Mouse (Mus musculus): ENCODE data around the gene Elp4. TPM values are rescaled to one million over a fixed set of nuclear protein-coding genes. Genes with fewer than 3 reads are reported as not detected.

Elp4 gene
- 10 to 100 TPM; 10.6 to 11.1 TPM for polyA plus RNA-seq (2017; shearing (Covaris generic))

DNA sequence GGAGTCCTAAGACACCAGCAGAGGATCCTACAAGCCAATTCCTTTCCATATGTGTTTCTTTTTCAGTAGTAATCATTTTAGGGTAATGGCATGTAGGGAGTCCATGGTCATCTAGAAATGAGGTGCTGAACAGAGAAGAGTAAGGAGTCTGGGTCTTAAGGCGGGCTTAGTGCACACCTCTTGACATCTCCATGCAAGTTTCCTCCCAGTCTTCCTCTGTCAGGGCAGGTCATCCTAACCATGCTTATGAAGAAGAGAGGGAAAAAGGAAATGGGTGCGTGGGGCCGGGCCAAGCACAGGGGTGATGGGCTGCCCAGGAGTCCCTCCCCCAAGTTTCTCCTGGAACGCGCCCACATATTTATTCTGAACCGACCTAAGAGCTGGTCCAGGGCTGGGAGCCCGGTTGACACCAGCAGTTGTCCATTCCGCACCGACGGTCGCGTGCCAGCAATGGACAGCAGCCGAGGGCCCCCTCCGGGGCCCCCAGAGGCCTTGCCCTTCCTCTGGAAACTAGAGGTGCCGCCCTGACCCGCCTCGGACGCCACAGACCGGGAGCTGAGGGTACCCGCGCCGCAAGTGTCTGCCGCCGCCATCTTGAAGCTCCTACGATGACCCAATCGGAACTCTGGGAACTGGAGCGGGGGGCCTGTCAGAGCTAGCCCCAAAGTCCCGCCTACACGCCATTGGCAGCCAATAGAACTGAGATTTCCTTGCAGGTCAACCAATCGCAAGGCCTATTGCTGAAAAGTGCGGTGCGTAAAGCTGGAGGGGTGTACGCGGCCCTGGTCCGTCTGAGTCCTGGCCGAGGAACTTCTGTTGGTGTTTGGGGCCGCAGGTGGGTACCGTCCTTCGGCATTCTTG lies at the start of gene Elp4, which contains the start of gene Immp1l:
Gene Elp4 (minus strand): TSS at position 669 of the 861 bp plus-strand sequence.
Gene Immp1l (plus strand): TSS at position 743 of the 861 bp plus-strand sequence.
- ATAC-seq: peak; percentile 98

GRCm38 (mm10) chr2:105953862-105954261 lies 49.5 kb upstream of the Elp4 start:
- no peak for ATAC-seq

- no peak for ATAC-seq
These were observed 47.1 kb upstream of the Elp4 start for GRCm38 (mm10) chr2:105951350-105951940.

- no peak for ATAC-seq
These were observed 45.8 kb upstream of the Elp4 start for GRCm38 (mm10) chr2:105950131-105950530.

GRCm38 (mm10) chr2:105917623-105918346 lies 13.4 kb upstream of the Elp4 start:
- ATAC-seq: no peak

DNA sequence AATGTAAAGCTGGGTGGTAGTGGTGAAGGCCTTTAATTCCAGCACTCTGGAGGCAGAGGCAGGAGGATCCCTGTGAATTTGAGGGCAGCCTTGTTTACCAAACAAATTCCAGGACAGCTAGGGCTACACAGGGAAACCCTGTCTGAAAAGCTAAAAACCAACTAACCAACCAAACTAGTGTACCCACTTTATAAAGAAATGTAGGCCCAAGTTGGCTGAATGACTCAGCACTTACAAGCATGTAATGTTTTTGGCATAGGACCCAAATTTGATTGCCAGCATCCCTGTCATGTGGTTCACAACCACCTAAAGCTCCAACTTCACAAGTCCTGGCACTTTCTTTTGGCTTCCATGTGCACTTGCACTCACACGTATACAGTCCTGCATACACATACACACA lies 12.3 kb upstream of the Elp4 start:
- no peak for ATAC-seq

GRCm38 (mm10) chr2:105913655-105914366 lies 9.4 kb upstream of the Elp4 start:
- no peak for ATAC-seq

- ATAC-seq: no peak
These were observed 6.2 kb upstream of the Elp4 start for GRCm38 (mm10) chr2:105910611-105911010.

GRCm38 (mm10) chr2:105908351-105908750 lies 4.0 kb upstream of the Elp4 start:
- ATAC-seq: no peak

- ATAC-seq: peak; percentile 56
These were observed 388 bp upstream of the Elp4 start for GRCm38 (mm10) chr2:105904757-105905146.

GRCm38 (mm10) chr2:105890816-105891215 lies 13.5 kb downstream of the Elp4 start:
- ATAC-seq: no peak

GRCm38 (mm10) chr2:105873403-105873802 lies 31.0 kb downstream of the Elp4 start:
- ATAC-seq: no peak

GRCm38 (mm10) chr2:105854740-105855139 lies 49.6 kb downstream of the Elp4 start:
- no peak for ATAC-seq

- ATAC-seq: no peak
These were observed 51.4 kb downstream of the Elp4 start for GRCm38 (mm10) chr2:105852971-105853370.

- ATAC-seq: no peak
These were observed 52.6 kb downstream of the Elp4 start for GRCm38 (mm10) chr2:105851714-105852293.

DNA sequence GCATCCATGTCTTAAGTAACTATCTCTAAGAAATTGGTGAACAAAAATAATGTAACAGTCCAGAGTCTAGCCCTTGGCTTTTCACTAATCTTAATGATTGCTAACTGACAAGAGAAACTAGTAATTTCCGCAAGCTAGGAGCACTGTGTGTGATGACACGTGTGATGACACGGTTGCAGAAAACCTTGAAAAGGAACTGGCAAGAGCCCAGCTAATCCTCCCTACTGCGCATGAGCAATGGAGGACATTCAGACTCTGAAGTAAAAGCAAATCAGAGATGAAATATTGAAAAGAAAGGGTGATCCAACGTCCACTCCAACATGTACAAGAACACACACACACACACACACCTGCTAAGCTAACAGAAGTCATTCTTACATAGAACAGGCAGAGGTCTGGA lies 61.2 kb downstream of the Elp4 start:
- no peak for ATAC-seq

DNA sequence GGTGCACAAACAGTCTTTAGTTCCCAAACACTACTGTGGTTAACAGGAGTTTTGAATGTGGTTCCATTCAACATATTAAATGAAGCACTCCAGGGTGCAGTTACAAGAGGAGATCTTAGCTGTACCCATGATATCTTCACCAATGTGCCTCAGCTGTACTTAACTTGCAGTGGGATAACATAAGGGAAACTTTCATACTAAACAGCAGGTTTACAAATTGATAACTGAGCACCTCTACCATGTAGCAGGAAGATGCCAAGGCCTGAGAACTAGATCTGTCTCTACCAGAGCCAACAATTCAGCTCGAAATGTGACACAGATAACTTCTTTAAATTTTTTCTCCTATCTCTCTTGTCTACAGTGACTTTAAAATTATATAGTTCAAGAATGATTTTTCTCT lies 86.4 kb downstream of the Elp4 start:
- no peak for ATAC-seq

GRCm38 (mm10) chr2:105815170-105815569 lies 89.2 kb downstream of the Elp4 start:
- no peak for ATAC-seq

- ATAC-seq: no peak
These were observed 91.3 kb downstream of the Elp4 start for GRCm38 (mm10) chr2:105813041-105813440.

- no peak for ATAC-seq
These were observed 94.1 kb downstream of the Elp4 start for GRCm38 (mm10) chr2:105810286-105810685.

GRCm38 (mm10) chr2:105806571-105806970 lies 97.8 kb downstream of the Elp4 start:
- no peak for ATAC-seq

GRCm38 (mm10) chr2:105806047-105806446 lies 98.3 kb downstream of the Elp4 start:
- no peak for ATAC-seq

Data from CD4-positive, CD25-positive, alpha-beta regulatory T cell, adult 4 months (primary cell).